Mouse (Mus musculus) stomach, embryonic 16.5 days (tissue): Measurements from ENCODE around the gene Cdan1. TPM values are rescaled to one million over a fixed set of nuclear protein-coding genes. Genes with fewer than 3 reads are reported as not detected.
A peak's percentile ranks its signal among the peaks of the same experiment; 100 is the strongest.

Experiments used
- ATAC-seq: fragments of 200-750 bp; cut with Nextera tagmentation; 2 replicates; pipeline ENCODE4 v1.8.0; 2017; ENCODE audit warnings: moderate number of reproducible peaks, moderate TSS enrichment; ENCODE audit not compliant: insufficient read depth, low FRiP score
- H3K27ac ChIP-seq: fragments of 300-500 bp; sonication (generic); 2 replicates; pipeline ENCODE4 v1.5.1; 2014; ENCODE audit warnings: low read length
- H3K27me3 ChIP-seq: fragments of 300-500 bp; sonication (generic); 2 replicates; pipeline ENCODE4 v1.6.1; 2014; ENCODE audit warnings: low read length, control low read depth, mixed read lengths; ENCODE audit not compliant: control insufficient read depth, insufficient read depth
- H3K36me3 ChIP-seq: fragments of 300-500 bp; sonication (generic); 2 replicates; pipeline ENCODE4 v1.6.1; 2014; ENCODE audit warnings: low read length; ENCODE audit not compliant: control insufficient read depth, insufficient read depth
- H3K4me1 ChIP-seq: fragments of 300-500 bp; sonication (generic); 2 replicates; pipeline ENCODE4 v1.6.1; 2014; ENCODE audit warnings: low read length, control low read depth, mixed read lengths; ENCODE audit not compliant: control insufficient read depth, insufficient read depth
- H3K4me2 ChIP-seq: fragments of 300-500 bp; sonication (generic); 2 replicates; pipeline ENCODE4 v1.6.1; 2014; ENCODE audit warnings: low read depth, low read length, mixed read lengths
- H3K4me3 ChIP-seq: fragments of 300-500 bp; sonication (generic); replicated peaks from 2 replicates; pipeline ENCODE4 v1.5.1; 2014; ENCODE audit warnings: mild to moderate bottlenecking, low read length
- H3K9ac ChIP-seq: fragments of 300-500 bp; sonication (generic); 2 replicates; pipeline ENCODE4 v1.6.1; 2014; ENCODE audit warnings: low read length
- H3K9me3 ChIP-seq: fragments of 300-500 bp; sonication (generic); replicated peaks from 2 replicates; pipeline ENCODE4 v1.6.1; 2016; ENCODE audit warnings: low read length, control low read depth; ENCODE audit not compliant: control insufficient read depth
- WGBS: fragments of 180-500 bp; shearing (Covaris S2); extraction: QIAGEN DNeasy Blood & Tissue Kit; methylation state at CpG from one replicate; pipeline ENCODE4 v1.1.7; 2014; 5-methylcytosine and 5-hydroxymethylcytosine counted together
- polyA plus RNA-seq: library from polyadenylated mRNA; unstranded; fragments of >200 nt; fragmentation: Nextera tagmentation; extraction: Ambion mirVana; gene quantifications from 2 replicates; pipeline ENCODE4 v1.2.1, GENCODE M21; 2015

Gene Cdan1
- polyA plus RNA-seq, result 5.2 and 5.3 TPM in 2 replicates

GRCm38 (mm10) chr2:120849449-120850423, at the start of gene Cdan1:
Gene Cdan1, minus strand, starts transcription at chr2:120850128.
- under 1% methylated on average over 68 of the region's 71 CpGs for WGBS

GRCm38 (mm10) chr2:120896361-120896760, 46.4 kb upstream of the Cdan1 start:
- H3K27ac ChIP-seq, result no peak overlapping the region

More at GRCm38 (mm10) chr2:120849449-120850423, at the start of gene Cdan1:
- peak; percentile 46 for ATAC-seq
- H3K9me3 ChIP-seq, result no peaks in the 10 kb centered on the region
- no peaks in the 10 kb centered on the region for H3K27me3 ChIP-seq
- H3K4me1 ChIP-seq, result 0 out of 2 replicates have a peak, but pooled peaks cover 3% of the 10 kb centered on the region
- H3K36me3 ChIP-seq, result no peaks in the 10 kb centered on the region
- peak within 1 kb of the TSS; percentile 61 for H3K4me2 ChIP-seq
- H3K27ac ChIP-seq, result peak within 1 kb of the TSS; percentile 33; the same call in 1 of the 2 replicates
- peak within 1 kb of the TSS; percentile 82 for H3K9ac ChIP-seq
- H3K4me3 ChIP-seq, result peak within 1 kb of the TSS; percentile 93

GRCm38 (mm10) chr2:120887601-120888000, 37.7 kb upstream of the Cdan1 start:
- Histone ChIP-seq H3K9ac (no peak overlapping the region), H3K4me3 (no peak overlapping the region), H3K4me1 (no peaks in the 10 kb centered on the region), H3K9me3 (no peaks in the 10 kb centered on the region), H3K36me3 (peaks cover 16% of the 10 kb centered on the region), H3K27me3 (no peaks in the 10 kb centered on the region), H3K27ac (no peak overlapping the region), H3K4me2 (no peak overlapping the region)
- WGBS, result 79% methylated on average over 5 of the region's 5 CpGs
- no peak for ATAC-seq

More at GRCm38 (mm10) chr2:120896361-120896760, 46.4 kb upstream of the Cdan1 start:
- WGBS, result 97% methylated on average over 3 of the region's 3 CpGs
- Histone ChIP-seq H3K36me3 (peaks cover 9% of the 10 kb centered on the region), H3K9me3 (no peaks in the 10 kb centered on the region), H3K4me3 (no peak overlapping the region), H3K4me2 (no peak overlapping the region), H3K9ac (no peak overlapping the region), H3K4me1 (no peaks in the 10 kb centered on the region), H3K27me3 (no peaks in the 10 kb centered on the region)
- ATAC-seq, result no peak

- Histone ChIP-seq H3K9me3 (no peaks in the 10 kb centered on the region), H3K4me3 (no peak overlapping the region), H3K4me1 (no peaks in the 10 kb centered on the region), H3K9ac (no peak overlapping the region), H3K27ac (no peak overlapping the region), H3K27me3 (no peaks in the 10 kb centered on the region), H3K36me3 (peaks cover 12% of the 10 kb centered on the region; the same call in 1 of the 2 replicates), H3K4me2 (no peak overlapping the region)
- ATAC-seq, result no peak
- WGBS, result 87% methylated on average over 2 of the region's 2 CpGs
Observed at GRCm38 (mm10) chr2:120873192-120873591, 23.3 kb upstream of the Cdan1 start.

- no peaks in the 10 kb centered on the region for H3K9me3 ChIP-seq
- H3K27me3 ChIP-seq, result no peaks in the 10 kb centered on the region
- no peaks in the 10 kb centered on the region for H3K4me1 ChIP-seq
- peak; percentile 68; the same call in 1 of the 2 replicates for ATAC-seq
- H3K4me3 ChIP-seq, result no peak overlapping the region
- 69% methylated on average over 9 of the region's 9 CpGs for WGBS
- peak overlapping the region; percentile 56; the same call in 1 of the 2 replicates for H3K27ac ChIP-seq
- peaks cover 11% of the 10 kb centered on the region; the same call in 1 of the 2 replicates for H3K36me3 ChIP-seq
- H3K9ac ChIP-seq, result no peak overlapping the region
- H3K4me2 ChIP-seq, result no peak overlapping the region
Observed at GRCm38 (mm10) chr2:120871447-120872336, 21.8 kb upstream of the Cdan1 start.

- no peak overlapping the region for H3K4me2 ChIP-seq
- no peaks in the 10 kb centered on the region for H3K4me1 ChIP-seq
- no peaks in the 10 kb centered on the region for H3K9me3 ChIP-seq
- H3K27me3 ChIP-seq, result no peaks in the 10 kb centered on the region
- H3K36me3 ChIP-seq, result peaks cover 8% of the 10 kb centered on the region; the same call in 1 of the 2 replicates
- H3K9ac ChIP-seq, result no peak overlapping the region
- 82% methylated on average over 5 of the region's 5 CpGs for WGBS
- no peak overlapping the region for H3K4me3 ChIP-seq
- no peak for ATAC-seq
- no peak overlapping the region for H3K27ac ChIP-seq
Observed at GRCm38 (mm10) chr2:120867336-120867735, 17.4 kb upstream of the Cdan1 start.

- Histone ChIP-seq H3K4me2 (no peak overlapping the region), H3K4me3 (no peak overlapping the region), H3K4me1 (no peaks in the 10 kb centered on the region), H3K27me3 (no peaks in the 10 kb centered on the region), H3K9me3 (no peaks in the 10 kb centered on the region), H3K36me3 (peaks cover 8% of the 10 kb centered on the region; the same call in 1 of the 2 replicates), H3K27ac (no peak overlapping the region), H3K9ac (no peak overlapping the region)
- ATAC-seq, result no peak
- WGBS, result 28% methylated on average over 1 of the region's 1 CpGs
Observed at GRCm38 (mm10) chr2:120866561-120866960, 16.6 kb upstream of the Cdan1 start.

GRCm38 (mm10) chr2:120863389-120863788, 13.5 kb upstream of the Cdan1 start:
- Histone ChIP-seq H3K4me2 (no peak overlapping the region), H3K27me3 (no peaks in the 10 kb centered on the region), H3K9ac (no peak overlapping the region), H3K27ac (no peak overlapping the region), H3K36me3 (peaks cover 8% of the 10 kb centered on the region; the same call in 1 of the 2 replicates), H3K4me1 (no peaks in the 10 kb centered on the region), H3K9me3 (no peaks in the 10 kb centered on the region), H3K4me3 (no peak overlapping the region)
- no peak for ATAC-seq
- WGBS, result 97% methylated on average over 1 of the region's 1 CpGs
